Mouse (Mus musculus) embryonic stem cell, embryonic (primary cell): ENCODE measurements at regions not wholly inside any gene's neighbourhood (a gene's known extent, or its start where the extent isn't known, plus 50 kb on each side); places are given as distances from the start of the nearest gene placed in this dataset.
"Not testable (repeated sequence)": the region's sequence is repeated elsewhere in the genome, so short reads cannot be mapped to it uniquely, and the experiment has no call there.

Experiments
- CTCF ChIA-PET, 4 experiments: fragments of 300-600 bp in 2 of 4; fragments of 350-600 bp in 2 of 4; sonication (Branson Sonifier 250); formaldehyde crosslinking; loops; one replicate each; lab custom pipeline; 2022; ENCODE audit warnings: inconsistent platforms in 2 of 4; lab: Charles Lee
- POLR2A ChIA-PET, 4 experiments: fragments of 300-600 bp in 2 of 4; fragments of 350-600 bp in 2 of 4; sonication (Branson Sonifier 250); formaldehyde crosslinking; loops; one replicate each; lab custom pipeline; 2022; ENCODE audit warnings: antibody characterized with exemption in 4 of 4, inconsistent platforms in 1 of 4; lab: Charles Lee

DNA sequence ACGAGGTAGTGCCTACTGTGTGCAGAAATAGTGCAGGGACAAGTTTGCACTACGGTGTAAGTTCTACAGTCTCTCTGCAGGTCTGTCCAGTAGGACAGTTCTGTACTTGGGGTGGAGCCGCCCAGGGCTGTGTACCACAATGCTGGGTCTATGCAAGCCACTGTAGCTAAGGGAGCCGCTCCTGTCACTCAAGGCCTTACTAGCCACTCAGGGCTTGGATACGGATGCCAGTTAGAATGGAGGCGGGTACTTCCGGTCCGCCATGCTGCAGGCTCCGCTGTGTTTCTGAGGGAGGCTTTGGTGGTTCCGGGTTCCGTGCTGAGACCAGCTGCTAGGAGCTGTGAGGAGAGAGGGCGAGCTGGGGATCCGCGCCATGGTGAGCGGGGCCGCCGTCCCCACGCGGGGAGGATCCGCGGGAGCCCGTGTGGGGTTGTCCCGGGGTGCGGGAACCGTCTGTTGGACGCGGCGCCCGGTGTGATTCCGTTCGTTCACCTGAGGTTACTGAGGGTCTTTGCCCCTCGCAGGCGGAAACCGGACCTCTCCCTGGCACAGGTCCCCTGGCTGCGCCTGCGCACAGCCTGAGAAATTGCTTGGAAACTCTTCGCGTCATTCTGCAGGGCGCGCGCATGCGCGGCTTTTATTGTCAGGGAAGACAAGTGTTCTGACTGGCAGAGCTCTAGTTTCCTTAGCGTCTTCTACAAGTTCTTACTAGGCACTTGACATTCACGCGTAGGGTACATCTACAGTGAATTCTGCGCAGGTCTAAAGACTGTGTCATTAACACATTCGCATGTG is 51.0 kb upstream of the Zfp873 start:
- POLR2A ChIA-PET = interaction anchor here in 2 of 4 experiments (0.6 to 1.6 kb wide), 4 partner anchors 11 to 131 kb away, joined by 3 to 4 read pairs (median 3); partner anchors contain the start of gene Zfp873 (in 1 of the 2)
- CTCF ChIA-PET = not testable (repeated sequence)
